Mouse (Mus musculus) embryonic facial prominence, embryonic 11.5 days (tissue): ENCODE results near the gene Lgr6. TPM values are rescaled to one million over a fixed set of nuclear protein-coding genes. Genes with fewer than 3 reads are reported as not detected.

Source experiments
- ATAC-seq: fragments of 200-750 bp; cut with Nextera tagmentation; replicated peaks from 2 replicates; pipeline ENCODE4 v1.8.0; 2017; ENCODE audit warnings: low read depth; ENCODE audit not compliant: insufficient number of reproducible peaks, low FRiP score, low TSS enrichment
- DNase-seq: peaks from one replicate; pipeline ENCODE4 v3.0.0-alpha.2; 2015; ENCODE audit warnings: low spot score
- H3K27ac ChIP-seq: fragments of 300-500 bp; sonication (generic); replicated peaks from 2 replicates; pipeline ENCODE4 v1.5.1; 2014; ENCODE audit warnings: mild to moderate bottlenecking, low read depth, low read length, control low read depth
- H3K27me3 ChIP-seq: fragments of 300-500 bp; sonication (generic); 2 replicates; pipeline ENCODE4 v1.6.1; 2014; ENCODE audit warnings: mild to moderate bottlenecking, low read length, moderate library complexity, mixed read lengths; ENCODE audit not compliant: control insufficient read depth, insufficient read depth
- H3K36me3 ChIP-seq: fragments of 300-500 bp; sonication (generic); replicated peaks from 2 replicates; pipeline ENCODE4 v1.6.1; 2014; ENCODE audit warnings: low read depth, mild to moderate bottlenecking, low read length, moderate library complexity, mixed read lengths; ENCODE audit not compliant: control insufficient read depth, insufficient read depth
- H3K4me1 ChIP-seq: fragments of 300-500 bp; sonication (generic); 2 replicates; pipeline ENCODE4 v1.6.1; 2014; ENCODE audit warnings: low read length, mixed read lengths; ENCODE audit not compliant: control insufficient read depth, insufficient read depth
- H3K4me2 ChIP-seq: fragments of 300-500 bp; sonication (generic); 2 replicates; pipeline ENCODE4 v1.6.1; 2014; ENCODE audit warnings: low read depth, mild to moderate bottlenecking, control low read depth, low read length, moderate library complexity
- H3K4me3 ChIP-seq: fragments of 300-500 bp; sonication (generic); 2 replicates; pipeline ENCODE4 v1.5.1; 2014; ENCODE audit warnings: low read depth, low read length, control low read depth
- H3K9ac ChIP-seq: fragments of 300-500 bp; sonication (generic); replicated peaks from 2 replicates; pipeline ENCODE4 v1.6.1; 2014; ENCODE audit warnings: mild to moderate bottlenecking, control low read depth, low read length
- H3K9me3 ChIP-seq: fragments of 300-500 bp; sonication (generic); replicated peaks from 2 replicates; pipeline ENCODE4 v1.6.1; 2016; ENCODE audit warnings: mild to moderate bottlenecking, low read length, inconsistent platforms, mixed read lengths; ENCODE audit not compliant: control insufficient read depth
- WGBS: fragments of 180-500 bp; shearing (Covaris S2); extraction: QIAGEN DNeasy Blood & Tissue Kit; methylation state at CpG from one replicate; pipeline ENCODE4 v1.1.7; 2014; 5-methylcytosine and 5-hydroxymethylcytosine counted together
- polyA plus RNA-seq: library from polyadenylated mRNA; unstranded; fragments of >200 nt; fragmentation: Nextera tagmentation; extraction: Ambion mirVana; gene quantifications from 2 replicates; pipeline ENCODE4 v1.2.1, GENCODE M21; 2014

Lgr6 gene
- polyA plus RNA-seq, 1 experiment from 2014 or later: 0.93 TPM

DNA sequence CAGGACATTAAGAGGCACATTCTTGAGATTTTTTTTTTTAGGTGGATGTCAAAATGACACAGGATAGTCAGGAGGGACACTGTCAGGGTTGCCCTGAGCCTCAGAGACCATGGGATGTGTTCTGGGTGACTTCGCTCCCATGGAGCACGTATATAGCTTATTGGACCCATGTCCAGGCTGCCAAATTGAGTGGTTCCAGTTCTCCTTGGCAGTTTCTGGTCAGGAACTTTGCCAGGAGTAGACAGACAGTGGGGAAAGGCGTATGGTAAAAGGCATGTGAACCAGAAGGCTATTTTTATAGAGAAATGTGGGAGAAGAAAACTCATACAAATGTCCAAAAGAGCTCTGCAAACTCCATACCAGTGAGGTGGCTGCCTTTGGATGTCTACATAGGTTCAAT lies 95.2 kb downstream of the Lgr6 start:
- H3K4me1 ChIP-seq: no peaks in the 10 kb centered on the region
- ATAC-seq: no peak
- H3K4me2 ChIP-seq: no peak overlapping the region
- 88% methylated on average over 3 of the region's 3 CpGs for WGBS
- no peak for DNase-seq
- no peaks in the 10 kb centered on the region for H3K27me3 ChIP-seq
- no peaks in the 10 kb centered on the region for H3K9me3 ChIP-seq
- H3K4me3 ChIP-seq: no peak overlapping the region
- H3K9ac ChIP-seq: no peak overlapping the region
- H3K27ac ChIP-seq: no peak overlapping the region
- H3K36me3 ChIP-seq: no peaks in the 10 kb centered on the region

DNA sequence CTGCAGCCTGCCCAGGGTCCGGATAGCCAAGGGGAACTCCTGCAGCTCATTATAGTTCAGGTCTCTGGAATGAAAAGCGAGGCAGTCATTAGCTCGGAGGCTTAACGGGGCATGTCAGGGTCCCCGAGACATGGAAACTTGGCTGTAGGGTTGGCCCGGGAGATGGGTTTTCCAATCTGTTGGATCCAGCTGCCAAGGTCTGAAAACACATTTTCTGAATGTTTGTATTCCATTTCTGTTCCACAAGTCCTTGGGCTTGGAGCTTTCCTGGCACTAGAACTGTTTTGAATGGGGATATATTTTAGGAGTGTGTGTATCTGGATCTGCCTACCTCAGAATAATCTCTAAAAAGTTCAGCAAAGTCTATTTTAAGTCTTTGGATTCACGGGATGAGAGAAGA lies 99.4 kb downstream of the Lgr6 start:
- ATAC-seq: no peak

GRCm38 (mm10) chr1:135003346-135003745 lies 101.7 kb downstream of the Lgr6 start:
- H3K36me3 ChIP-seq: no peaks in the 10 kb centered on the region
- WGBS: 61% methylated on average over 4 of the region's 4 CpGs
- no peak overlapping the region for H3K9ac ChIP-seq
- H3K9me3 ChIP-seq: no peaks in the 10 kb centered on the region
- ATAC-seq: no peak
- H3K4me2 ChIP-seq: no peak overlapping the region
- H3K27me3 ChIP-seq: no peaks in the 10 kb centered on the region
- no peak overlapping the region for H3K27ac ChIP-seq
- no peak overlapping the region for H3K4me3 ChIP-seq
- no peaks in the 10 kb centered on the region for H3K4me1 ChIP-seq
- no peak for DNase-seq

More for the DNA sequence above, 99.4 kb downstream of the Lgr6 start:
- DNase-seq: no peak
- WGBS: 61% methylated on average over 7 of the region's 7 CpGs
- Histone ChIP-seq H3K4me3 (no peak overlapping the region), H3K4me2 (no peak overlapping the region), H3K27ac (no peak overlapping the region), H3K9me3 (no peaks in the 10 kb centered on the region), H3K4me1 (no peaks in the 10 kb centered on the region), H3K36me3 (no peaks in the 10 kb centered on the region), H3K27me3 (no peaks in the 10 kb centered on the region), H3K9ac (no peak overlapping the region)

DNA sequence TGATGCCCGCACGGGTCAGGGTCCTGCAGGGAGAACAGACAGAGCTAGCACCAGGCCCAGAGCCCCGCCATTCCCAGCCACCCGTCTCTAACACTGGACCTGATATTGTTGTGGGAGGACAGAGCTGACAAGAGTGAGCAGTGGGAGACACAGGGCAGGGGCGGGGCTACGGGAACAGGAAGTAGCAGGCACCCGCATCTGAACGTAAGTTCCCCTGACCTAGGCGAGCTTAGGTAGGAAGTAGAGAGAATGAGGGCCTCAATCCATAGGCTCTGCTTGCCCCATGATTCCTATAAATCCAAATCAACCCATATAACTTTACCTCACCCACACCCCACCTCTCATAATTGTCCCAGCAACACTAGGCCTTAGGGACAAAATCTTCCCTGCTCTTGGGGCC lies 104.5 kb downstream of the Lgr6 start:
- Histone ChIP-seq H3K4me2 (no peak overlapping the region), H3K36me3 (no peaks in the 10 kb centered on the region), H3K4me1 (no peaks in the 10 kb centered on the region; the same call in 1 of the 2 replicates), H3K4me3 (no peak overlapping the region), H3K27ac (no peak overlapping the region), H3K9me3 (no peaks in the 10 kb centered on the region), H3K9ac (no peak overlapping the region), H3K27me3 (no peaks in the 10 kb centered on the region)
- ATAC-seq: no peak
- DNase-seq: no peak
- 79% methylated on average over 9 of the region's 9 CpGs for WGBS

GRCm38 (mm10) chr1:134998231-134998630 lies 106.8 kb downstream of the Lgr6 start:
- no peak for DNase-seq
- Histone ChIP-seq H3K4me2 (no peak overlapping the region), H3K27me3 (no peaks in the 10 kb centered on the region), H3K4me3 (no peak overlapping the region), H3K36me3 (no peaks in the 10 kb centered on the region), H3K9me3 (no peaks in the 10 kb centered on the region), H3K9ac (no peak overlapping the region), H3K4me1 (no peaks in the 10 kb centered on the region; the same call in 1 of the 2 replicates), H3K27ac (no peak overlapping the region)
- no peak for ATAC-seq
- WGBS: 92% methylated on average over 8 of the region's 8 CpGs

GRCm38 (mm10) chr1:134997568-134997967 lies 107.5 kb downstream of the Lgr6 start:
- no peak for ATAC-seq
- DNase-seq: no peak
- WGBS: 78% methylated on average over 5 of the region's 5 CpGs
- Histone ChIP-seq H3K27ac (no peak overlapping the region), H3K27me3 (no peaks in the 10 kb centered on the region), H3K9ac (no peak overlapping the region), H3K4me1 (no peaks in the 10 kb centered on the region; the same call in 1 of the 2 replicates), H3K36me3 (no peaks in the 10 kb centered on the region), H3K9me3 (no peaks in the 10 kb centered on the region), H3K4me2 (no peak overlapping the region), H3K4me3 (no peak overlapping the region)

GRCm38 (mm10) chr1:134996471-134996870 lies 108.6 kb downstream of the Lgr6 start:
- 91% methylated on average over 7 of the region's 7 CpGs for WGBS
- H3K9ac ChIP-seq: no peak overlapping the region
- no peak overlapping the region for H3K4me3 ChIP-seq
- no peak overlapping the region for H3K27ac ChIP-seq
- H3K9me3 ChIP-seq: no peaks in the 10 kb centered on the region
- H3K36me3 ChIP-seq: no peaks in the 10 kb centered on the region
- H3K27me3 ChIP-seq: no peaks in the 10 kb centered on the region
- no peaks in the 10 kb centered on the region; the same call in none of the 2 replicates for H3K4me1 ChIP-seq
- no peak overlapping the region for H3K4me2 ChIP-seq
- ATAC-seq (no peak; the same call in 1 of the 2 replicates), DNase-seq (no peak)

- Histone ChIP-seq H3K4me2 (no peak overlapping the region), H3K27ac (no peak overlapping the region), H3K36me3 (no peaks in the 10 kb centered on the region), H3K4me3 (no peak overlapping the region), H3K27me3 (no peaks in the 10 kb centered on the region), H3K9me3 (no peaks in the 10 kb centered on the region), H3K4me1 (no peaks in the 10 kb centered on the region; the same call in none of the 2 replicates), H3K9ac (no peak overlapping the region)
- ATAC-seq (no peak), DNase-seq (no peak)
- WGBS: 25% methylated on average over 1 of the region's 1 CpGs
These were observed 109.1 kb downstream of the Lgr6 start for GRCm38 (mm10) chr1:134995954-134996353.
